ENCODE assay signal across 12 mouse cellular contexts in the genomic region with DNA sequence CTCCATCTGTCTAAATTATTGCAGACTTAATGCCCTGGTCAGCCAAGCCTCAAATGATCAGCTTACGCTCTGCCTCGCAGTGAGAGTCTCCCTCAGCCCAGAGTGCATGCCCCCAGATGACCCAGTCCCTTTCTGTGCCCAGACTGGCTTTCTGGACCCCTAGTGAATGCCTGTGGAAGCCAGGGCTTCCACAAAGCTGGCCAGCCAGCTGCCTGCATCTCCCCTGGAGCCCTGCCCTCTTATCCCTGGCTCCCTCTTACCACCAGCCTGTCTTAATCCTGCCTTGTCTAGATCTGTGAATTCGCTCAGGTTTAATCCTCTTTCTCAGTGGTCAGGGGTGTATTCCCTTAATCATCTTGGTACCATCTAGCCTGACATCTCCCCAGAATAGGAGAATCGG.
DNase-seq lines count a peak whose midpoint lies in the region; ATAC-seq lines count a peak whose summit lies in the region.
"Had no signal": no experiment of that assay in that cellular context is flagged by ENCODE, and none has a peak within 500 bp of the region (broad histone marks: within the 10 kb centered on the region; RNA-seq: fewer than 3 reads in every experiment).

No protein-coding gene starts in this region.

- no peaks in the 10 kb centered on the region for H3K36me3 ChIP-seq in forebrain, embryonic 10.5 days (replicated peaks)
- no peaks in the 10 kb centered on the region for H3K36me3 ChIP-seq in forebrain, embryonic 16.5 days (ENCODE audit: control insufficient read depth, insufficient read depth)
- H3K36me3 ChIP-seq in limb, embryonic 12.5 days, result no peaks in the 10 kb centered on the region
- H3K36me3 ChIP-seq: embryonic facial prominence, embryonic 13.5 days; hindbrain, embryonic 15.5 days had no signal

- H3K4me3 ChIP-seq in forebrain, embryonic 10.5 days, result no peak overlapping the region
- H3K4me3 ChIP-seq in forebrain, embryonic 16.5 days (replicated peaks; ENCODE audit: low read length), result no peak overlapping the region
- no peak overlapping the region for H3K4me3 ChIP-seq in limb, embryonic 12.5 days (replicated peaks)
- H3K4me3 ChIP-seq: embryonic facial prominence, embryonic 13.5 days; hindbrain, embryonic 15.5 days had no signal

- 16% methylated on average over 4 of the region's 4 CpGs for WGBS in forebrain, embryonic 10.5 days
- 25% methylated on average over 4 of the region's 4 CpGs for WGBS in forebrain, embryonic 16.5 days
- WGBS in limb, embryonic 12.5 days, result 30% methylated on average over 4 of the region's 4 CpGs

- H3K9me3 ChIP-seq in forebrain, embryonic 10.5 days, result no peaks in the 10 kb centered on the region
- no peaks in the 10 kb centered on the region for H3K9me3 ChIP-seq in forebrain, embryonic 16.5 days (ENCODE audit: control insufficient read depth, low read length)
- H3K9me3 ChIP-seq in limb, embryonic 12.5 days, result no peaks in the 10 kb centered on the region
- H3K9me3 ChIP-seq: embryonic facial prominence, embryonic 13.5 days; hindbrain, embryonic 15.5 days had no signal

- peak; percentile 26 for DNase-seq in forebrain, embryonic 10.5 days (ENCODE audit: extremely low spot score, low spot score)
- peak; percentile 50 for DNase-seq in left cerebral cortex, postnatal 4 days
- no peak for DNase-seq in left cerebral cortex, adult 11 months (ENCODE audit: low spot score)
- DNase-seq in retina, postnatal 7 days (ENCODE audit: low read depth, low spot score), result peak; percentile 83
- DNase-seq in lung, postnatal 14 days, result no peak
- DNase-seq: kidney, postnatal 10 days; liver, postnatal 0 days had no signal

- H3K4me1 ChIP-seq in forebrain, embryonic 10.5 days, result peaks cover 73% of the 10 kb centered on the region
- peaks cover 40% of the 10 kb centered on the region for H3K4me1 ChIP-seq in forebrain, embryonic 16.5 days (replicated peaks; ENCODE audit: control insufficient read depth, insufficient read depth, low read length)
- peaks cover 63% of the 10 kb centered on the region for H3K4me1 ChIP-seq in limb, embryonic 12.5 days (replicated peaks)

- no peak for ATAC-seq in forebrain, embryonic 16.5 days
- no peak for ATAC-seq in limb, embryonic 12.5 days (ENCODE audit: insufficient number of reproducible peaks, insufficient read depth, low FRiP score, low TSS enrichment, low read depth)
- ATAC-seq in erythroblast, adult 5-6 weeks (replicated peaks; ENCODE audit: low FRiP score, poor library complexity, severe bottlenecking), result no peak
- ATAC-seq: liver, postnatal 0 days had no signal

- H3K4me2 ChIP-seq in forebrain, embryonic 16.5 days (ENCODE audit: low read length), result no peak overlapping the region
- 0 out of 2 replicates have a peak overlapping the region, but pooled peaks have one; percentile 21 for H3K4me2 ChIP-seq in limb, embryonic 12.5 days
- H3K4me2 ChIP-seq: embryonic facial prominence, embryonic 13.5 days; hindbrain, embryonic 15.5 days had no signal

- H3K9ac ChIP-seq in forebrain, embryonic 16.5 days (replicated peaks; ENCODE audit: low read depth, low read length), result no peak overlapping the region
- H3K9ac ChIP-seq in limb, embryonic 12.5 days (replicated peaks), result no peak overlapping the region
- H3K9ac ChIP-seq: embryonic facial prominence, embryonic 13.5 days; hindbrain, embryonic 15.5 days; liver, postnatal 0 days had no signal

- intact Hi-C loops in left cerebral cortex, postnatal 4 days (cut with DNase I), result loop anchor here (10.0 kb wide), 1 partner anchor 503 kb away; no protein-coding TSS in a partner anchor

- H3K27me3 ChIP-seq in forebrain, embryonic 10.5 days (ENCODE audit: poor library complexity, severe bottlenecking), result peaks cover 63% of the 10 kb centered on the region
- H3K27me3 ChIP-seq in forebrain, embryonic 16.5 days (replicated peaks; ENCODE audit: control insufficient read depth, insufficient read depth, low read length), result no peaks in the 10 kb centered on the region
- no peaks in the 10 kb centered on the region; the same call in 1 of the 2 replicates for H3K27me3 ChIP-seq in limb, embryonic 12.5 days
- H3K27me3 ChIP-seq: hindbrain, embryonic 15.5 days had no signal

- peak overlapping the region; percentile 79 for H3K27ac ChIP-seq in forebrain, embryonic 10.5 days
- no peak overlapping the region for H3K27ac ChIP-seq in forebrain, embryonic 16.5 days (ENCODE audit: low read length)
- peak overlapping the region; percentile 76 for H3K27ac ChIP-seq in limb, embryonic 12.5 days
- H3K27ac ChIP-seq: embryonic facial prominence, embryonic 13.5 days; hindbrain, embryonic 15.5 days had no signal

Comparison
In these comparisons a context has a peak if more than half of its experiments do, and no peak if none do; other contexts are left out.
1. DNase-seq: peak in forebrain, embryonic 10.5 days (single experiment), left cerebral cortex, postnatal 4 days (single experiment) and retina, postnatal 7 days (single experiment); none in left cerebral cortex, adult 11 months (single experiment) and lung, postnatal 14 days (single experiment).